Mouse (Mus musculus): ENCODE data around the gene Ubash3b.

Gene Ubash3b

DNA sequence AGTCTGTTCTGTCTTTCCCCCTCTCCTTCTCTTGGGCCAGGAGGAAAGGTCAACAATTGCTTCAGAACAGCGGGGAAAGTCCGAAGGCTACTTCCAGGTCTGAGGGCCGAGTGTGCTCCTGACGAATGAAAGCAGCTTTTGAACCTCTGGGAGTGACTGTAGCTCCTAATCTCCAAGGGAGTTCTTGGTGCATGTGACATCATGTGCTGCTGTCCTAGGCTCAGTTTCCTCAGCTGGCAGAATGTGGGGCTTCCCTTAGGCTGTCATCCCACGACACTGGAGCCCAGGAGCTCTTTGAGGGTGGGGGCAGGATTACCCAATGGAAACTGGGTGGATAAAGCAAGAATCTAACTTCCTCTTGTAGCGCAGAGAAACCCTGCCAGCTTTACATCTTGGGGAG lies at the start of gene Ubash3b:
Ubash3b (minus strand) TSS at position 285 of the 400 bp plus-strand sequence.
- in situ Hi-C loops (cut with MboI, MseI) = loop anchor here (25.0 kb wide), 1 partner anchor 699 kb away; no protein-coding TSS in a partner anchor

DNA sequence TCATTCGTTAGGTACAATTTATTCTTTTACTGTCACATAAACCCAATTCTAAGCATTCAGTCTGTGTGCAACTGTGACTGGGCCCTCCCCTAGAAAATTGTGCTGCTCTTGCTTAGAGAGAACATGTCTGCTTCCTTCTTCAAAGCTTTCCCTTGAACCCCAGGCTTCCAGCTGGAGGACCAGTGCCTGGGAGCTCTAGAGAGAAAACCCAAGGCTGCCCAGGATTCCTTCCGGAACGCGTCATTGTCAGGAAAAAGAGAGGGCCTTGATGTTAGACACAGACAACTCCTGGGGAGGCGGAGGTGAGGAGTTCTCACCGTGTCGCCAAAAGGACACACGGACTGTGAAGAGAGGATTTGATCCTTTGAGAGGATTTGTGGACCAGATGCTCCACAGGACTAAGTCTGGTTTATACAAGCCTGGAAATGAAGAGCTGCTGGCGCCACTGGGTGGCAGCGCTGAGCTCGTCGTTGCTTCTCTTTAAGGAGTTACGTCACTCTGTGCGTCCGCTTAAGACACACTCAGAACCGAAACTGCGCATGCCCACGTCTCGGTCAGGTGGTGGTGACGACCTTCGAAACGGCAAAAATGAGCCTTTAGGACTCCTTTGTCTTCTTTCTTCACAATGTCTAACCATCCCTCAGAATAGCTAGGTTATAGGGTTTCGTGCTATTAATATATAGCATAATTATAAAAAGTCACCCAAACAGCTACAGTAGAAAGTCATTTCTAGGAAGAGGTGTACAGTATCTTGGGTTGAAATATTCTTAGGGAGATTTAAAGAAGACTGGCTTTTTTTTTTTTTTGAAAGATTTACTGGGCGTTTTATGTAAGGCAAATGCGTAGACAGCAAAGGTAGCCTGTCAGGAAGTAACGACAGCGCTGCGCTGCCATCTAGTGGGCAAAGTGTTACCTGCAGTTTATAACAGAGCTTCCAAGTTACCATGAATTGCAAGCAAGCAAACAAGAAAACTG lies 45.9 kb upstream of the Ubash3b start:
- in situ Hi-C loops (cut with MboI, MseI) = no loop called here

GRCm38 (mm10) chr9:41206717-41207116 lies 45.2 kb upstream of the Ubash3b start:
- in situ Hi-C loops (cut with MboI, MseI) = no loop called here

GRCm38 (mm10) chr9:41205267-41205666 lies 43.8 kb upstream of the Ubash3b start:
- in situ Hi-C loops (cut with MboI, MseI) = no loop called here

DNA sequence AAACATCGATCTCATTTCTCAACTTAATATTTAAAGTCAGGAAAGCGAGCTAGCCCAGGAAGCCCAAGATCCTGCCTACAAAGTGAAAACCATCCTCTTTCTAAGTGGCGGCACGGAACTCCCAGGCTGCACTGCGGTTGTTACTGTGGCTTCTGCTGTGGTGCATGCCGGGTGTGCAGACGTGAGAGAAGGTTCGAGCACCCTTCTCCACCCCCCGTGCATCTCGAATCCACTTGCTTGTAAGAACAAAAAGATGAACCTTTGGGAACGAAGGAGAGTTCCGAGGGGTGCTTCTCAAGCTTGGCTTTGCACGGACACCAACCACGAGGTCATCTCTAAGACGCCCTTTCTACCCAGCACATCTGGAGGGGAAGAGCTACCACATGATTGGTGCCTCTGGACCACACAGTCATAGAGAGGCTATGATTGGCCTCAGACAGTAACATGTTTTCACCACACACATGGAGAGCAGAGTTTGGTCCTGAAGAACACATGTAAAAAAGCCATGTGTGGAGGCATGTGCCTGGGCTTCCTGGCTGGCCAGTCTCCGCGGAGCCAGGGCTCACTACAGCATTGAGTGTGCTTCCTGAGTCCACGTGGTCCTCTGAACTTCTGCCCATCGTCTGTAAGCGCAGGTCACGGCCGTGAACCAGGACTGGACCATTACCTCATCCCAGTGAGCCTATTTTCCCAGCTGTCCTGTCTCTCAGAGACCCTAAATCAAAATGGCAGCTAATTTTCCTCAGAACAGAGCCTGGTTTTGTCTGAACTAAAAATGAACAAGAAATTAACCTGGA lies 38.2 kb upstream of the Ubash3b start:
- in situ Hi-C loops (cut with MboI, MseI) = loop anchor here (5.0 kb wide), 1 partner anchor 377 kb away; no protein-coding TSS in a partner anchor

- in situ Hi-C loops (cut with MboI, MseI) = no loop called here
Measured at GRCm38 (mm10) chr9:41198501-41199265, 37.2 kb upstream of the Ubash3b start.

GRCm38 (mm10) chr9:41195742-41196311 lies 34.3 kb upstream of the Ubash3b start:
- in situ Hi-C loops (cut with MboI, MseI) = no loop called here

- in situ Hi-C loops (cut with MboI, MseI) = no loop called here
Measured at GRCm38 (mm10) chr9:41191651-41192210, 30.2 kb upstream of the Ubash3b start.

DNA sequence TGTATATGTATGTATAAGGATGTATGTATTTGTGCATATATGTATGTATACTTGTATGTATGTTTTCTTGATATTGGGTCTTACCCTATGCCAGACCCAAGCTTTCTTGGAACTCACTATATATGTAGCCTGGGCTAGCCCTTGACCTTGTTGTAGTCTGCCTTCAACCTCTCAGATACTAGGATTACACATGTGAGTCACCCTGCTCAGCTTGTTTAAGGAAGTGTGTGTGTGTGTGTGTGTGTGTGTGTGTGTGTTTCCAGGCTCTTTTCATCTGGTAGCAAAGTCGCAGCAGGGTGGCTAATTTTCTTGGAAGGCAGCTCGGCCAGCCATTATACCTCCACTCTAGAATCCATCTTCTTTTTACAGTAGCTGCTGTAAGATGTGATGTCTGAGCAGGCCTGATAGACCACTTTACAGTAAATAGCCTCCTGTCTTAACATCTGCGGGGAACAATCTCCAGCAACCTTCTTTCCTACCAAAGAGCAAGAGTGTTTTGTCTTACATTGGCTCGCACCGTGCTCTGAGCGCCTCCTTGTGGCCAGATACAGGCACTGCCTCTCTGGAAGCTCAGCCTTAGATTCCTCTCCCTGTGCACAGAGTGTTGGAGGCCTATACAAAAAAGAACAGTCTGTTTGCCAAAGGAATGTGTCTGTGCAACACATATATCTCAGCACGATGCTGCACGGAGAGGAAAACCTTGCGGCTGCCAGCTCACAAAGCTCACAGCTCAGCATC lies 29.4 kb upstream of the Ubash3b start:
- in situ Hi-C loops (cut with MboI, MseI) = no loop called here

DNA sequence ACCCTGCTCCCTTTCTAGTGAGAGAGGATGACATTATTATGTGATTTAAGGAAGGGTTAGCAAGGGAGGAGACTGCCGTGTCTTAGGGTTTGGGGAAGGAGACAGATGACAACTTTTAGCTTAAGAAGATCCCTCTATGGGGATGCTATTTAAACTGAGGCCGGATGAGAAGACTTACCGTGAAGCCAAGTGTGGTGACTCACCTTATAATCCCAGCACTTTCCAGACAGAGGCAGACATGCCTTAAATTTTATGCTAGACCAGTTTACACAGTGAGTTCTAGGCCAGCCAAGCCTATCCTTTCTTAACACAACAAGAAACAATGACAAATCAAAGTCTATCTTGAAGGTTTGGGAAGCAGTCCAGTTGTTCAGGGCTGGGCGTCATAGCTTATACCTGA lies 26.4 kb upstream of the Ubash3b start:
- in situ Hi-C loops (cut with MboI, MseI) = loop anchor here (5.0 kb wide), 1 partner anchor 196 kb away; no protein-coding TSS in a partner anchor

DNA sequence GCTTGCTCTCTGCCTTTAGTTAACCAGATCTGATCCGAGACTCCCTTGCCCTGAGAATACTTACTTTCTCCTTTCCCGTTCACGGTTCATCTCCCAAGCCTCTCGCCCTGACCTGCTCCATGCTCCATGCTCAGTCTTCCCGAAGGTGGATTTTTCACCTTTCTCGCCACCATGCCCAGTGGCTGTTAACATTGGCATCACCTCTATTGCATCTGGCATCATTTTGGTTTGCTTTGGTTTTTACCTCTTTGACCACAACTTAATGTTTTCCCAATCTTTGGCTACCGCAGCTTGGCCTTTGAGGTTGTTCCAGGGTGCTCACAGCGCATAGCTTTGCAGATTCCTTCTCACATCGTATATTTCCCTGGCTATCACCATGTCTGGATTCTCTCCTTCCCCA lies 26.0 kb upstream of the Ubash3b start:
- in situ Hi-C loops (cut with MboI, MseI) = loop anchor here (5.0 kb wide), 1 partner anchor 195 kb away; no protein-coding TSS in a partner anchor

- in situ Hi-C loops (cut with MboI, MseI) = loop anchor here (5.0 kb wide), 1 partner anchor 193 kb away; no protein-coding TSS in a partner anchor
Measured at GRCm38 (mm10) chr9:41185331-41185730, 23.8 kb upstream of the Ubash3b start.

GRCm38 (mm10) chr9:41182550-41182949 lies 21.1 kb upstream of the Ubash3b start:
- in situ Hi-C loops (cut with MboI, MseI) = loop anchor here (5.0 kb wide), 1 partner anchor 135 kb away; no protein-coding TSS in a partner anchor

GRCm38 (mm10) chr9:41181803-41182202 lies 20.3 kb upstream of the Ubash3b start:
- in situ Hi-C loops (cut with MboI, MseI) = loop anchor here (5.0 kb wide), 1 partner anchor 135 kb away; no protein-coding TSS in a partner anchor

GRCm38 (mm10) chr9:41181372-41181771 lies 19.9 kb upstream of the Ubash3b start:
- in situ Hi-C loops (cut with MboI, MseI) = loop anchor here (5.0 kb wide), 1 partner anchor 134 kb away; no protein-coding TSS in a partner anchor

DNA sequence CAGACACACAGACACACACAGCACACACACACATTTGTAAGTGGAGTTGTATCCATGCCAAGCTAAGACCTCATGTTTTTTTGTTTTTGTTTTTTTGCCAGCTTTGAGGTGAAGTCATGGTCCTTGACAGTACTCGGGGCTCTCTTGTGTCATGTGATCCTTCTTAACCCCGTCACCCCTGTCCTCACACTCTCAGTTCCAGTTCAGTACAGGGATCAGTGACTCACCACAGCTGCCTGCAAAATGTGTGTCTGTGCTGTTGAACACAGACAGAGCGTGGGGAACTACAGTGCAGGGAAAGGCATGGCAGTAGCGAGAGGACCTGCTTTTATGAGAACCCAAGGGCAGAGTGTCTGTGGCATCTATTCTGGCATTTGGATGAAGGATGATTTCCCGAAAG lies 17.6 kb upstream of the Ubash3b start:
- in situ Hi-C loops (cut with MboI, MseI) = no loop called here

DNA sequence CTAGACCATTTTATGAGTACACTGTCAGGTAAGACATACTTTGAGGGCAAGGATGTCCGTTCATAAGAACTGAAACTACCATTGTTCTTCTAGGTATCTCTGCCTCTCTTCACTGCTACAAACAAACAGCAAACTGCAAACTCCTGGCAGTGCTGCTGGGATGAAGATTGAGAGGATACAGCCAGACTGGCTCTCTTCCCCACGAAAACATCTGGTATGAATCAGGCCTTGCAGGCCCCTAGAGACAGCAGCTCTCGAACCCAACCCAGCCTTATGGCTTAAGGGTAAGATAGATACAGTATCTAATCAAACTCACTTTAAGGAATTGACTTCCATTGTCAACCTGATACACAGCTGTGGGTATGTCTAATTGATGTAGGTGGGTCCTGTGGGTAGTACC lies 11.7 kb upstream of the Ubash3b start:
- in situ Hi-C loops (cut with MboI, MseI) = loop anchor here (25.0 kb wide), 1 partner anchor 711 kb away; no protein-coding TSS in a partner anchor

DNA sequence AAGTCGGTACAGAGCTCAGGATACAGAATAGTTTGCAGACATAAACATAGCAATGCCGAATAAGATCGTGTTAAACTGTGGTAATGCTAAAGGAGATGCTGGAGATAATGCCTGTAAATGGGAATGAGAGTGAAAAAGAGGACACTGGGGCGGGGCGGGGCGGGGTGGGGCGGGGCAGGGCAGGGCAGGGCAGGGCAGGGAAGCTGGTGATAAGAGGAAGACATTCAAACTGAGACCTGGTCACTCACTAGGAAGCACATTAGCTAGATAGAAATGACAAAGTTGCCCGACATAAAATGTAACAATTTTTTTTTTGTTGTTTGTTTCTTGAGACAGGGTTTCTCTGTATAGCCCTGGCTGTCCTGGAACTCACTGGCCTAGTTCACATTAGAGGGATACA lies 10.9 kb upstream of the Ubash3b start:
- in situ Hi-C loops (cut with MboI, MseI) = loop anchor here (25.0 kb wide), 1 partner anchor 710 kb away; no protein-coding TSS in a partner anchor

GRCm38 (mm10) chr9:41170026-41170425 lies 8.5 kb upstream of the Ubash3b start:
- in situ Hi-C loops (cut with MboI, MseI) = loop anchor here (25.0 kb wide), 1 partner anchor 708 kb away; no protein-coding TSS in a partner anchor
